Mouse (Mus musculus): ENCODE results near the gene Tjap1.

DNA sequence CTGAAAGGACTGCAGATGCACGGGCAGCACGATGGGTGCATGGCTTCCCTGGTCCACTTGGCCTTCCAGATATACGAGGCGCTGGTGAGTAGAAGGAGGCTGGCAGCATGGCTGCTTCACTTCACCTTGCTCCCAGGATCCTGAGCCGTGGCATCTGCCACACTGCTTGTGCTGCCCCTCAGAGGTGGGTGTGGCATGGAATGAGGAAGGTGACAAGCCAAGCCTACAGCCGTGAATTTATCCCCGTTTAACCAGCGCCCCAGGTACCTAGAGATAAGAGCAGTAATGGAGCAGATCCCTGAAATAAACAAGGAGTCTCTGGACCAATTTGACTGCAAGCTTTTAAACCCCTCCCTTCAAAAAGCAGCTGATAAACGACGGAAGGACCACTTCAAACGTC lies 41.4 kb downstream of the Tjap1 start:
- no peak for TF ChIP-seq CTCF (IDR thresholded peaks at IDR 0.05; ENCODE audit: insufficient read depth, low read length)
- TF ChIP-seq POLR2A (IDR thresholded peaks at IDR 0.05; ENCODE audit: borderline replicate concordance, extremely low read depth, low read depth, low read length): no peak

All from lung, adult 2 months (tissue).